Mouse (Mus musculus) kidney, embryonic 15.5 days (tissue): ENCODE measurements at regions not wholly inside any gene's neighbourhood (a gene's known extent, or its start where the extent isn't known, plus 50 kb on each side); places are given as distances from the start of the nearest gene placed in this dataset.

Experiments used
- ATAC-seq: fragments of 200-750 bp; cut with Nextera tagmentation; replicated peaks from 2 replicates; pipeline ENCODE4 v1.8.0; 2017; ENCODE audit warnings: moderate TSS enrichment; ENCODE audit not compliant: low FRiP score
- H3K27ac ChIP-seq: fragments of 300-500 bp; sonication (generic); 2 replicates; pipeline ENCODE4 v1.5.1; 2015; ENCODE audit warnings: mild to moderate bottlenecking, inconsistent platforms
- H3K27me3 ChIP-seq: fragments of 300-500 bp; sonication (generic); 2 replicates; pipeline ENCODE4 v1.6.1; 2015; ENCODE audit warnings: inconsistent platforms
- H3K36me3 ChIP-seq: fragments of 300-500 bp; sonication (generic); 2 replicates; pipeline ENCODE4 v1.6.1; 2015; ENCODE audit warnings: inconsistent platforms
- H3K4me1 ChIP-seq: fragments of 300-500 bp; sonication (generic); 2 replicates; pipeline ENCODE4 v1.6.1; 2015; ENCODE audit warnings: inconsistent platforms
- H3K4me2 ChIP-seq: fragments of 300-500 bp; sonication (generic); 2 replicates; pipeline ENCODE4 v1.6.1; 2015; ENCODE audit warnings: moderate library complexity, mild to moderate bottlenecking, inconsistent platforms
- H3K4me3 ChIP-seq: fragments of 300-500 bp; sonication (generic); replicated peaks from 2 replicates; pipeline ENCODE4 v1.5.1; 2015; ENCODE audit warnings: mild to moderate bottlenecking, inconsistent platforms
- H3K9ac ChIP-seq: fragments of 300-500 bp; sonication (generic); 2 replicates; pipeline ENCODE4 v1.6.1; 2015; ENCODE audit warnings: mild to moderate bottlenecking, inconsistent platforms
- H3K9me3 ChIP-seq: fragments of 300-500 bp; sonication (generic); replicated peaks from 2 replicates; pipeline ENCODE4 v1.6.1; 2016; ENCODE audit warnings: inconsistent platforms
- WGBS: fragments of 180-500 bp; shearing (Covaris S2); methylation state at CpG from one replicate; pipeline ENCODE4 v1.1.7; 2015; ENCODE audit warnings: mixed read lengths; 5-methylcytosine and 5-hydroxymethylcytosine counted together

DNA sequence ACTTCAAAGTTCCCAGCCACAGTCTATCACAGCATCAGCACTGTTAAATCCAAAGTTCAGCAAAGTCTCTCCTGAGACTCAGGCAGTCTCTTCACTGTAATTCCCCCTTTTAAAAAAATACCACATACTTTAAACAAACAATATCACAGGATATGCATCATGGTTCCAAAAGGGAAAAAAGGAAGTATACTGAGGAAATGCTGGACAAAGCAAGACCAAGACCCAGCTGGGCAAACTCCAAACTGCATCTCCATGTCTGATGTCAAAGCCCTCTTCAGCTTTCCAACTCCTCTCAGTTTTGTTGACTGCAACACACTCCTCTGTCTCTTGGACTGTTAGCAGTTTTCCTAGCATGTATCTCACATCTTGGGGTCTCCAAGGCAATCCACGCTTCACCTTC is 165.5 kb downstream of the B3gnt2 start:
- H3K4me3 ChIP-seq: no peak overlapping the region
- no peaks in the 10 kb centered on the region for H3K36me3 ChIP-seq
- peaks cover 8% of the 10 kb centered on the region for H3K4me1 ChIP-seq
- no peak overlapping the region for H3K4me2 ChIP-seq
- 93% methylated on average over 1 of the region's 1 CpGs for WGBS
- ATAC-seq: no peak
- peak overlapping the region; percentile 48; the same call in 1 of the 2 replicates for H3K27ac ChIP-seq
- no peaks in the 10 kb centered on the region for H3K27me3 ChIP-seq
- H3K9ac ChIP-seq: no peak overlapping the region
- H3K9me3 ChIP-seq: no peaks in the 10 kb centered on the region

DNA sequence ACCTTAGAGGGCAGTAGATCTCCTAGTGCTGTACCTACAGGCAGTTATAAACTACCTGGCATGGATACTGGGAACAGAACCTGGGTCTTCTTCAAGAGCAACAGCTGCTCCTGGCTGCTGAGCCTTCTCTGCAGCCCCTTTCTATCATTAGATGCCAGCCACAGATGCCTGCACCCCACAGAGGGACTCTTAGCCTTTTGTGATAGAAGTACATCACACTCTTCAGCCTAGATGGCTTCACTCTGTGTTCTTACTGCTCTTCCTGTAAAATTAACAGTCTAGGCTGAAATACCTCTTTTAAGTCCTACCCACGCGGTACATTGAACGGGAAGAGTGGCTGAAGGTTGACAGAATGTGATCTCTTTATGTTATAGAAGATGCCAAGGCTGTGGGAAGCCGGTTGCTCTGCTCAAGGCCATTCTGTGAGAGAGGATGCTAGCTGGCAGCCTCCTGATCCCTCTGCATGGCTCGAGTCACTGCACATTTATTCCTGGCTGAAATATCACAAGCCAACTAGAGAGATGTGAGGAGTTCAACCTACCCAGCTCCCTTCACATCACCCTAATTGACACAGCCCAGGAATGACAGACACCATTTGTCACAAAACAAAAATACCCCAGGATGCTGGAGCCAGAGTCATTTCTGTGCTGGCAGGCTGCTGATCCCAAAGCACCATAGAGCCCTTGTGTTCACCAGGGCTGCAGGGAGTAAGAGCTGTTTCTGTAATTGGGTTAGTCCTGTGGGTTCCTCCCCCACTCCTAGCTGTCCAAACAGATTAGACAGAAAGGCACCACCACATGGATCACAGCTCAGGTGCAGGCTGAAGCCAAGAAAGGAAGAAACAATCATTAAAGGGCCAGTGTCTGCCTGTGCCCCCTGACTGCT is 162.5 kb downstream of the B3gnt2 start:
- no peak overlapping the region for H3K4me3 ChIP-seq
- peak; percentile 90 for ATAC-seq

DNA sequence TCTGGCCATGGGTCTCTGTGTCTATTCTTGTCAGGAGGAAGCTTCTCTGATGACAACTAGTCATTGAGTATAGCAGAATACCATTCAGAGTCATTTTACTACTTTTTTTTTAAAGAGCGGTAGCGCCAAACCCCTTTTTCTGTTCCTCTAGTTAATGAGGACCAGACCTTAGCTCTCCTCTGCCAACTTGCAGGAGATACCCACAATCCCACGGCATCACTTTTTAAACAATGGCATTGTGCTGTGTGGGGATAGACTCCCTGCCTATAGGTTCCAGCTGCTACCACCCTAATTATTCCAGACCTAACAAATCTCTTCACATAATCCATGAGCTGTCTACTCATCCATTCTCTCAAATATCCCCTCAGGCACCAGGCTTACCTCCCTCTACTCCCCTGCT is 154.7 kb downstream of the B3gnt2 start:
- ATAC-seq: no peak
- no peak overlapping the region for H3K9ac ChIP-seq
- no peak overlapping the region for H3K4me3 ChIP-seq
- H3K9me3 ChIP-seq: no peaks in the 10 kb centered on the region; the same call in 1 of the 2 replicates
- H3K36me3 ChIP-seq: no peaks in the 10 kb centered on the region
- no peak overlapping the region for H3K27ac ChIP-seq
- 95% methylated on average over 3 of the region's 3 CpGs for WGBS
- 0 out of 2 replicates have a peak, but pooled peaks cover 3% of the 10 kb centered on the region for H3K4me1 ChIP-seq
- no peaks in the 10 kb centered on the region for H3K27me3 ChIP-seq
- H3K4me2 ChIP-seq: no peak overlapping the region

More for the DNA sequence above, 162.5 kb downstream of the B3gnt2 start:
- H3K9me3 ChIP-seq: no peaks in the 10 kb centered on the region; the same call in 1 of the 2 replicates
- H3K4me1 ChIP-seq: peaks cover 8% of the 10 kb centered on the region
- H3K27me3 ChIP-seq: no peaks in the 10 kb centered on the region
- 60% methylated on average over 5 of the region's 5 CpGs for WGBS
- no peaks in the 10 kb centered on the region for H3K36me3 ChIP-seq
- H3K4me2 ChIP-seq: no peak overlapping the region
- no peak overlapping the region for H3K9ac ChIP-seq
- no peak overlapping the region for H3K27ac ChIP-seq
